Mouse (Mus musculus) hindbrain, embryonic 15.5 days (tissue): ENCODE data around the gene Rnf130. TPM values are rescaled to one million over a fixed set of nuclear protein-coding genes. Genes with fewer than 3 reads are reported as not detected.
A peak's percentile ranks its signal among the peaks of the same experiment; 100 is the strongest.

Experiments used
- ATAC-seq: fragments of 200-750 bp; cut with Nextera tagmentation; 2 replicates; pipeline ENCODE4 v1.8.0; 2017; ENCODE audit warnings: low read depth, moderate number of reproducible peaks, moderate TSS enrichment; ENCODE audit not compliant: low FRiP score
- H3K27ac ChIP-seq: fragments of 300-500 bp; sonication (generic); replicated peaks from 2 replicates; pipeline ENCODE4 v1.5.1; 2015; ENCODE audit warnings: mild to moderate bottlenecking, inconsistent platforms
- H3K27me3 ChIP-seq: fragments of 300-500 bp; sonication (generic); 2 replicates; pipeline ENCODE4 v1.6.1; 2015; ENCODE audit warnings: control low read depth, inconsistent platforms
- H3K36me3 ChIP-seq: fragments of 300-500 bp; sonication (generic); 2 replicates; pipeline ENCODE4 v1.6.1; 2015; ENCODE audit warnings: control low read depth, inconsistent platforms
- H3K4me1 ChIP-seq: fragments of 300-500 bp; sonication (generic); replicated peaks from 2 replicates; pipeline ENCODE4 v1.6.1; 2015; ENCODE audit warnings: control low read depth, inconsistent platforms
- H3K4me2 ChIP-seq: fragments of 300-500 bp; sonication (generic); 2 replicates; pipeline ENCODE4 v1.6.1; 2015; ENCODE audit warnings: moderate library complexity, mild to moderate bottlenecking, inconsistent platforms
- H3K4me3 ChIP-seq: fragments of 300-500 bp; sonication (generic); 2 replicates; pipeline ENCODE4 v1.5.1; 2015; ENCODE audit warnings: mild to moderate bottlenecking, inconsistent platforms
- H3K9ac ChIP-seq: fragments of 300-500 bp; sonication (generic); 2 replicates; pipeline ENCODE4 v1.6.1; 2015; ENCODE audit warnings: inconsistent platforms
- H3K9me3 ChIP-seq: fragments of 300-500 bp; sonication (generic); 2 replicates; pipeline ENCODE4 v1.6.1; 2016; ENCODE audit warnings: control low read depth, inconsistent platforms
- WGBS: fragments of 180-500 bp; shearing (Covaris S2); methylation state at CpG from one replicate; pipeline ENCODE4 v1.1.7; 2015; 5-methylcytosine and 5-hydroxymethylcytosine counted together
- polyA plus RNA-seq: library from polyadenylated mRNA; unstranded; fragments of >200 nt; fragmentation: Nextera tagmentation; extraction: Ambion mirVana; gene quantifications from 2 replicates; pipeline ENCODE4 v1.2.1, GENCODE M21; 2015

The Rnf130 gene
- 64.6 and 71.0 TPM in 2 replicates for polyA plus RNA-seq

- Histone ChIP-seq H3K36me3 (no peaks in the 10 kb centered on the region), H3K27me3 (no peaks in the 10 kb centered on the region), H3K9ac (peak within 1 kb of the TSS; percentile 77), H3K27ac (peak within 1 kb of the TSS; percentile 99), H3K4me1 (peaks cover 42% of the 10 kb centered on the region), H3K4me2 (peak within 1 kb of the TSS; percentile 60), H3K9me3 (no peaks in the 10 kb centered on the region), H3K4me3 (peak within 1 kb of the TSS; percentile 74)
- under 1% methylated on average over 103 of the region's 129 CpGs for WGBS
- peak; percentile 92 for ATAC-seq
These were observed at the start of gene Rnf130 for GRCm38 (mm10) chr11:50024833-50025720. Gene Rnf130, plus strand, starts transcription at chr11:50025346.

GRCm38 (mm10) chr11:49977963-49978568 lies 47.1 kb upstream of the Rnf130 start:
- no peak overlapping the region for H3K4me3 ChIP-seq
- no peaks in the 10 kb centered on the region for H3K27me3 ChIP-seq
- H3K36me3 ChIP-seq = peaks cover 4% of the 10 kb centered on the region; the same call in 1 of the 2 replicates
- no peaks in the 10 kb centered on the region for H3K4me1 ChIP-seq
- H3K4me2 ChIP-seq = no peak overlapping the region
- no peak for ATAC-seq
- H3K27ac ChIP-seq = no peak overlapping the region
- WGBS = 84% methylated on average over 10 of the region's 10 CpGs
- no peak overlapping the region for H3K9ac ChIP-seq
- H3K9me3 ChIP-seq = no peaks in the 10 kb centered on the region

DNA sequence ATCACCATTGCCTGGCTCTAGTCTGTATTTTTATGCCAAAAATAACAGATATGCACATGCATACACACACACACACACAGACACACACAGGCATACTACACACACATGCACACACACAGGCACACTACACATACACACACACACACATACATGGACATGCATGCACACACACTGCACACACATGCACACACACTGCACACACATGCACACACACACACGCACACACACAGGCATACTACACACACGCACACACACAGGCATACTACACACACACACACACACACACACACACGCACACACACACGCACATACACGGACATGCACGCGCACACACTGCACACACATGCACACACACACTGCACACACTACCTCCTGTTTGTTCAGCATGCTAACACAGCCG lies 46.2 kb upstream of the Rnf130 start:
- Histone ChIP-seq H3K27me3 (no peaks in the 10 kb centered on the region), H3K4me3 (no peak overlapping the region), H3K4me1 (no peaks in the 10 kb centered on the region), H3K36me3 (peaks cover 4% of the 10 kb centered on the region; the same call in 1 of the 2 replicates), H3K9ac (no peak overlapping the region), H3K9me3 (no peaks in the 10 kb centered on the region), H3K27ac (no peak overlapping the region), H3K4me2 (no peak overlapping the region)
- ATAC-seq = no peak
- WGBS = 95% methylated on average over 8 of the region's 8 CpGs

DNA sequence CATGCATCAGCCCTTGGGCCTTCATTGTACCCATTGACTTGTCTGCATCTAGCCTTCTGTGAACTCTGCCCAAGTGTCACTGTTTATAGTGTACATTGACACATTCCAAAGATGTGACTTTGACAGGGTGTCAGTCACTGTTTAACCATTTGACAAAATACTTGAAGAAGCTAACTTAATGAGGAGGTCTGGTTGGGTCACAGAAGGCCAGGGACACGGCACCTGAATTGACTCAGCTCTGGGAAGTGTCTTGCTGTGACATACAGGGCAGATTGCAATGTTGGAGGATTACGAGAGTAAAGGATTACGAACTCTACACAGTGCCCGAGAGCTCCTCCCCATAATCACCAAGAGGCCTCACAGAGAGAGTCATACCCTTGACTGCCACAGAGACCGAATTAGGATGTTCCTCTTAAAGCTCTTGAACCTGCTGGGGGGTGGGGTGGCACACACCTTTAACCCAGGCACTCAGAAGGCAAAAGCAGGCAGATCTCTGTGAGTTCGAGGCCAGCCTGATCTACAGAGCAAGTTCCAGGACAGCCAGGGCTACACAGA lies 44.4 kb upstream of the Rnf130 start:
- H3K27me3 ChIP-seq = no peaks in the 10 kb centered on the region
- peaks cover 4% of the 10 kb centered on the region; the same call in 1 of the 2 replicates for H3K36me3 ChIP-seq
- ATAC-seq = no peak
- no peak overlapping the region for H3K4me3 ChIP-seq
- H3K4me2 ChIP-seq = no peak overlapping the region
- H3K4me1 ChIP-seq = no peaks in the 10 kb centered on the region
- no peaks in the 10 kb centered on the region for H3K9me3 ChIP-seq
- WGBS = 79% methylated on average over 6 of the region's 6 CpGs
- no peak overlapping the region for H3K27ac ChIP-seq
- no peak overlapping the region for H3K9ac ChIP-seq

DNA sequence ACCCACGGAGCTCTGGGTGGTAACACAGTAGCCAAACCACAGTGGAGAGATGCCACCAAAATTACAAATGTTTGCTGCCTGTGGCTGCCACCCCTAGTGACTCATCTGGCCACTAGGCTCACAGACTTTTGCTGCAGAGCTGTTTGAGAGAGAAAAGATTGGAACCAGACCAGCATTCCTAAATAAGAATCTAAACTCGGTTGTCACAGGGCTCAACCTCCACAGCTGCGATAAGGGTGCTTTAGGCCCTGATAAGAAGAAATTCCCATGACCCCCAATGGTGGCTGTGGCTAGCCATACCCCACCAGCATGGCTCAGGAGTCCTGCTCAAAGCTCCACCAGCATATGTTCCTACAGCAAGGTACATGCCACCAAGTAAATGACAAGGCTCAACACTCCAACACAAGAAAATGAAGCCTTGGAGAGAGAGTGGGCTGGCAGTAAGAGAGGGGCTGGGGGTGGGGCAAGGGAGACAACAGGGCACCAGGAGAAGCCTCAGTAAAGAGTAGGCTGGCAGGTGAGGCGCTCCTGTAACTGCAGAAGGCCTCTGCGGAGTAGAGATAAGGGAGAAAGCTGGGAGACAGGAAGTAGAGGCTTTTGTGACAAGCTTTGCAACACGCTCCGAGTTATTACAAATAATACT lies 43.7 kb upstream of the Rnf130 start:
- Histone ChIP-seq H3K36me3 (peaks cover 4% of the 10 kb centered on the region; the same call in 1 of the 2 replicates), H3K4me1 (no peaks in the 10 kb centered on the region), H3K4me2 (no peak overlapping the region), H3K27ac (no peak overlapping the region), H3K9me3 (no peaks in the 10 kb centered on the region), H3K4me3 (no peak overlapping the region), H3K9ac (no peak overlapping the region), H3K27me3 (no peaks in the 10 kb centered on the region)
- WGBS = 86% methylated on average over 7 of the region's 7 CpGs
- ATAC-seq = no peak

DNA sequence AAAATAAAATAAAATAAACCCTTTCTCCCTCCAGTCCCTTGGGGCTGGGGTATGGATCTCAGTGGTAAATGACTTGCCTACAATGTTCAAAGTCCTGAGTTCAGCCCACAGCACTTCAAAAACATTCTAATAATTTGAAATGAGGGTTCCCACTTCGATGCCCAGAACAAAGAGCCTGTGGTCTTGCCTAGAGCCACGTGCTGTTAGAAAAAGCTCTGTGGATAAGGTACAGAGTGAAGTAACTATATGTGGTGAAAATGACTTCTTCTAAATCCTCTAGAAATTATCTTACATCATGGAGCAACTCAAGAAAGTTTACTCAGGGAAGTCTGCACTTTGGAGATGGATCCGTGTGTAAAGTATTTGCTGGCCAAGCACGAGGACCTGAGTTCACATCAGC lies 43.1 kb upstream of the Rnf130 start:
- ATAC-seq = no peak
- Histone ChIP-seq H3K27me3 (no peaks in the 10 kb centered on the region), H3K9ac (no peak overlapping the region), H3K9me3 (no peaks in the 10 kb centered on the region), H3K4me2 (no peak overlapping the region), H3K4me3 (no peak overlapping the region), H3K4me1 (no peaks in the 10 kb centered on the region), H3K36me3 (peaks cover 4% of the 10 kb centered on the region; the same call in 1 of the 2 replicates), H3K27ac (no peak overlapping the region)
- WGBS = 87% methylated on average over 4 of the region's 4 CpGs

GRCm38 (mm10) chr11:49982881-49983280 lies 42.3 kb upstream of the Rnf130 start:
- Histone ChIP-seq H3K27me3 (no peaks in the 10 kb centered on the region), H3K36me3 (peaks cover 4% of the 10 kb centered on the region; the same call in 1 of the 2 replicates), H3K4me1 (no peaks in the 10 kb centered on the region), H3K9me3 (no peaks in the 10 kb centered on the region), H3K27ac (no peak overlapping the region), H3K9ac (no peak overlapping the region), H3K4me3 (no peak overlapping the region), H3K4me2 (no peak overlapping the region)
- WGBS = 53% methylated on average over 4 of the region's 4 CpGs
- no peak for ATAC-seq

- no peak overlapping the region for H3K9ac ChIP-seq
These were observed 41.1 kb upstream of the Rnf130 start for GRCm38 (mm10) chr11:49983875-49984552.

GRCm38 (mm10) chr11:49985009-49985408 lies 40.1 kb upstream of the Rnf130 start:
- 92% methylated on average over 4 of the region's 4 CpGs for WGBS

More at GRCm38 (mm10) chr11:49983875-49984552, 41.1 kb upstream of the Rnf130 start:
- H3K9me3 ChIP-seq = no peaks in the 10 kb centered on the region
- ATAC-seq = no peak
- WGBS = 85% methylated on average over 4 of the region's 4 CpGs
- H3K27me3 ChIP-seq = no peaks in the 10 kb centered on the region
- H3K4me2 ChIP-seq = no peak overlapping the region
- no peak overlapping the region for H3K27ac ChIP-seq
- H3K4me1 ChIP-seq = no peaks in the 10 kb centered on the region
- peaks cover 4% of the 10 kb centered on the region; the same call in 1 of the 2 replicates for H3K36me3 ChIP-seq
- H3K4me3 ChIP-seq = no peak overlapping the region

GRCm38 (mm10) chr11:49986277-49987036 lies 38.7 kb upstream of the Rnf130 start:
- no peak overlapping the region for H3K4me2 ChIP-seq
- no peaks in the 10 kb centered on the region for H3K27me3 ChIP-seq
- ATAC-seq = 0 out of 2 replicates have a peak, but pooled peaks have one; percentile 46
- H3K36me3 ChIP-seq = no peaks in the 10 kb centered on the region
- H3K9ac ChIP-seq = no peak overlapping the region
- H3K4me3 ChIP-seq = no peak overlapping the region
- no peaks in the 10 kb centered on the region for H3K4me1 ChIP-seq
- H3K27ac ChIP-seq = no peak overlapping the region
- H3K9me3 ChIP-seq = no peaks in the 10 kb centered on the region
- WGBS = 23% methylated on average over 10 of the region's 10 CpGs

More at GRCm38 (mm10) chr11:49985009-49985408, 40.1 kb upstream of the Rnf130 start:
- H3K4me1 ChIP-seq = no peaks in the 10 kb centered on the region
- no peak overlapping the region for H3K4me3 ChIP-seq
- no peak overlapping the region for H3K4me2 ChIP-seq
- no peaks in the 10 kb centered on the region for H3K36me3 ChIP-seq
- H3K9me3 ChIP-seq = no peaks in the 10 kb centered on the region
- ATAC-seq = no peak
- H3K27ac ChIP-seq = no peak overlapping the region
- no peaks in the 10 kb centered on the region for H3K27me3 ChIP-seq
- H3K9ac ChIP-seq = no peak overlapping the region

GRCm38 (mm10) chr11:49994536-49994935 lies 30.6 kb upstream of the Rnf130 start:
- Histone ChIP-seq H3K36me3 (no peaks in the 10 kb centered on the region), H3K4me1 (no peaks in the 10 kb centered on the region), H3K4me3 (no peak overlapping the region), H3K27me3 (no peaks in the 10 kb centered on the region), H3K27ac (no peak overlapping the region), H3K4me2 (no peak overlapping the region), H3K9me3 (no peaks in the 10 kb centered on the region), H3K9ac (no peak overlapping the region)
- ATAC-seq = no peak
- 88% methylated on average over 2 of the region's 2 CpGs for whole genome bisulfite sequencing
